Comparison of ENCODE assay signal across 8 mouse cellular contexts in the genomic region with DNA sequence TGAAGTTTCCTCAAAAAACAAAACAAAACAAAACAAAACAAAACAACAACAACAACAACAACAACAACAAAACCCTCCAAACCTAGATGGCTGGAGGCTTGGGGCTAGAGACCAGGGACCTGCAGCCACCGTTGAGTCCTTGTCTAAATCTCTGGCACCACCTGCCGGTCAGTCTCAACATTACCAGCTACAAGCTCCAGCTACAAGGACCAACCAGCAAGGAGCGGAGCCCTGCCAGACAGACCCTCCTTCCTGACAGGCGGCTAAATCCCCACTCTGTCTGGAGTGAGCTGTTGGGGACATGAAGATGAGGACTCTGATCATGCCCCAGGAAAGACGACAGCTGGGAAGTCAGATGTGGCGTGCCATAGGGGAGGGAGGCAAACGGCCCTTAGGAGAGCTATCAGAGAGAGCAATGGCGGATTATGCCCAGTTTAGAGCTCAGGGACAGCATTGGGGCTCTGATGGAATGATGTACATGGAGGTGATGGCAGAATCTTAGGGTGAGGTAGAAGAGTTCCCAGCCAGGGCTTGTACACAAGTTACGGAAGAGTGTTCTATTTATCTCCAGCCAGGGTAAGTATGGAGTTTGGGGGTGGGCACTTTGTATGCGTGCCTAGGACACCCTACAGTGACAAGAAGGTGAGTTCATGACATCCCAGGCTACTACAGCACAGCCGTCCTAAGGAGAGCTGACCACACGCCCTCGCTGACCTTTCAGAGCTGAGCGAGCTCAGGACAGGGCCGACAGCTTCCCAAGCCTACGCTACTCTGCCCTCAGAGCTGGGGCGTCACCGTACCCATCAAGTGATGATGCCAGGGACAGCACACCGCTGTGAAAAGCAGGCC. TPM values are rescaled to one million over a fixed set of nuclear protein-coding genes. Genes with fewer than 3 reads are reported as not detected.
A peak's percentile ranks its signal among the peaks of the same experiment; 100 is the strongest.
DNase-seq lines count a peak whose midpoint lies in the region; ATAC-seq and TF ChIP-seq lines count a peak whose summit lies in the region.

No protein-coding gene starts in this region.

- H3K27me3 ChIP-seq in CH12.LX (replicated peaks) = no peaks in the 10 kb centered on the region
- no peaks in the 10 kb centered on the region for H3K27me3 ChIP-seq in forebrain, embryonic 12.5 days
- no peaks in the 10 kb centered on the region for H3K27me3 ChIP-seq in liver, embryonic 16.5 days (ENCODE audit: control insufficient read depth, insufficient read depth, low read depth, low read length)
- no peaks in the 10 kb centered on the region for H3K27me3 ChIP-seq in neural tube, embryonic 15.5 days (replicated peaks)

- no peaks in the 10 kb centered on the region for H3K9me3 ChIP-seq in CH12.LX (replicated peaks; ENCODE audit: low read length)
- H3K9me3 ChIP-seq in forebrain, embryonic 12.5 days = no peaks in the 10 kb centered on the region
- H3K9me3 ChIP-seq in liver, embryonic 16.5 days (replicated peaks; ENCODE audit: control insufficient read depth, low read length) = no peaks in the 10 kb centered on the region
- no peaks in the 10 kb centered on the region for H3K9me3 ChIP-seq in neural tube, embryonic 15.5 days (replicated peaks)

- peak; percentile 76 for DNase-seq in CH12.LX (ENCODE audit: extremely low read depth)
- DNase-seq in c-Kit-positive CD71-negative TER-119-negative erythroid progenitor cells, embryonic 14.5 days (ENCODE audit: low read depth) = peak; percentile 65
- DNase-seq in heart, postnatal 14 days = peak; percentile 82 to 87
- peak; percentile 90 to 91 for DNase-seq in kidney, postnatal 4 days
- peak; percentile 91 for DNase-seq in testis, postnatal 10 days (ENCODE audit: low spot score)

- no peak for TF ChIP-seq POLR2A in CH12.LX (IDR thresholded peaks at IDR 0.05; ENCODE audit: low read depth, low read length)

- dilution Hi-C loops in CH12.LX (cut with MboI; ENCODE audit: extremely low pct_ligation_motif_present, extremely low pct_unique_long_range_greater_than_20kb, low sequenced_read_pairs) = no loop called here

- no peaks in the 10 kb centered on the region for H3K4me1 ChIP-seq in CH12.LX (ENCODE audit: control insufficient read depth in 1 of 2, insufficient read depth in 2 of 2)
- H3K4me1 ChIP-seq in forebrain, embryonic 12.5 days = peaks cover 5% of the 10 kb centered on the region; the same call in 1 of the 2 replicates
- H3K4me1 ChIP-seq in liver, embryonic 16.5 days (ENCODE audit: control insufficient read depth, low read depth, low read length) = no peaks in the 10 kb centered on the region
- 0 out of 2 replicates have a peak, but pooled peaks cover 3% of the 10 kb centered on the region for H3K4me1 ChIP-seq in neural tube, embryonic 15.5 days

- no peak overlapping the region for H3K4me3 ChIP-seq in CH12.LX (replicated peaks in 1 of 3; ENCODE audit: low read depth in 2 of 3, low read length in 2 of 3, poor library complexity in 1 of 3)
- H3K4me3 ChIP-seq in forebrain, embryonic 12.5 days (replicated peaks) = no peak overlapping the region
- H3K4me3 ChIP-seq in liver, embryonic 16.5 days (ENCODE audit: low read depth, low read length) = no peak overlapping the region
- H3K4me3 ChIP-seq in neural tube, embryonic 15.5 days (replicated peaks) = no peak overlapping the region

- H3K4me2 ChIP-seq in CH12.LX (ENCODE audit: insufficient read depth, low read depth, poor library complexity, severe bottlenecking) = no peak overlapping the region
- no peak overlapping the region for H3K4me2 ChIP-seq in forebrain, embryonic 12.5 days
- H3K4me2 ChIP-seq in liver, embryonic 16.5 days (ENCODE audit: low read depth, low read length) = no peak overlapping the region
- H3K4me2 ChIP-seq in neural tube, embryonic 15.5 days = peak overlapping the region; percentile 41

- peaks cover 8 to 76% of the 10 kb centered on the region in 2 experiments for H3K36me3 ChIP-seq in CH12.LX (replicated peaks in 1 of 2; ENCODE audit: control insufficient read depth in 1 of 2, insufficient read depth in 1 of 2, low read length in 1 of 2)
- H3K36me3 ChIP-seq in forebrain, embryonic 12.5 days (replicated peaks) = peaks cover 18% of the 10 kb centered on the region; the same call in 1 of the 2 replicates
- no peaks in the 10 kb centered on the region; the same call in 1 of the 2 replicates for H3K36me3 ChIP-seq in liver, embryonic 16.5 days (ENCODE audit: control insufficient read depth, insufficient read depth)
- no peaks in the 10 kb centered on the region for H3K36me3 ChIP-seq in neural tube, embryonic 15.5 days

- no peak for TF ChIP-seq EP300 in CH12.LX (IDR thresholded peaks at IDR 0.05; ENCODE audit: low read length)

- no peaks in the 10 kb centered on the region for H3K79me2 ChIP-seq in CH12.LX (replicated peaks; ENCODE audit: control insufficient read depth, extremely low read depth, insufficient read depth, poor library complexity, severe bottlenecking)

- WGBS in forebrain, embryonic 12.5 days = 62% methylated on average over 19 of the region's 19 CpGs
- 60% methylated on average over 19 of the region's 19 CpGs for WGBS in liver, embryonic 16.5 days (ENCODE audit: insufficient replicate concordance)
- WGBS in neural tube, embryonic 15.5 days = 64% methylated on average over 19 of the region's 19 CpGs

- peak; percentile 95 for TF ChIP-seq RAD21 in CH12.LX (IDR thresholded peaks at IDR 0.05; ENCODE audit: low read depth, low read length)

- peak in 1 of 2 experiments; percentile 89; a peak in 3 of 4 replicates for TF ChIP-seq CTCF in CH12.LX (conservative IDR thresholded peaks at IDR 0.05 in 1 of 2, IDR thresholded peaks at IDR 0.05 in 1 of 2; ENCODE audit: low read depth in 2 of 2, low read length in 2 of 2)

- intact Hi-C loops in heart, postnatal 14 days (cut with DNase I) = loop anchor here (1.0 to 5.0 kb wide), 4 partner anchors 351 to 523 kb away; no protein-coding TSS in a partner anchor

- no peak overlapping the region for H3K27ac ChIP-seq in CH12.LX (ENCODE audit: insufficient read depth, low read depth)
- no peak overlapping the region for H3K27ac ChIP-seq in forebrain, embryonic 12.5 days
- no peak overlapping the region for H3K27ac ChIP-seq in liver, embryonic 16.5 days (ENCODE audit: low read length)
- H3K27ac ChIP-seq in neural tube, embryonic 15.5 days (replicated peaks) = no peak overlapping the region

- in situ Hi-C loops in CH12.LX (cut with MboI; ENCODE audit: low pct_ligation_motif_present, low pct_unique_long_range_greater_than_20kb, low sequenced_read_pairs) = loop anchor here (10.0 kb wide), 1 partner anchor 343 kb away; no protein-coding TSS in a partner anchor

- no peak overlapping the region for H3K9ac ChIP-seq in CH12.LX (ENCODE audit: insufficient read depth, low read depth)
- H3K9ac ChIP-seq in forebrain, embryonic 12.5 days = no peak overlapping the region; the same call in 1 of the 2 replicates
- no peak overlapping the region for H3K9ac ChIP-seq in liver, embryonic 16.5 days (ENCODE audit: low read depth, low read length)
- peak overlapping the region; percentile 27; the same call in 1 of the 2 replicates for H3K9ac ChIP-seq in neural tube, embryonic 15.5 days (replicated peaks)

- peak; percentile 85 for ATAC-seq in forebrain, embryonic 12.5 days (ENCODE audit: low FRiP score)
- ATAC-seq in liver, embryonic 16.5 days (ENCODE audit: low read depth) = peak; percentile 38; the same call in 1 of the 2 replicates
- peak; percentile 92 for ATAC-seq in neural tube, embryonic 15.5 days (ENCODE audit: low FRiP score)

TF ChIP-seq in CH12.LX, 34 proteins besides CTCF, POLR2A, EP300 and RAD21:
- no peak for TF ChIP-seq MAFK (IDR thresholded peaks at IDR 0.05; ENCODE audit: insufficient replicate concordance, low read length)
- TF ChIP-seq UBTF (IDR thresholded peaks at IDR 0.05; ENCODE audit: low read depth, low read length) = no peak
- TF ChIP-seq ZNF384 (IDR thresholded peaks at IDR 0.05; ENCODE audit: low read depth, low read length) = no peak
- no peak for TF ChIP-seq JUN (IDR thresholded peaks at IDR 0.05; ENCODE audit: insufficient read depth, low read depth, low read length)
- no peak for TF ChIP-seq ZMIZ1 (IDR thresholded peaks at IDR 0.05; ENCODE audit: low read depth, low read length)
- TF ChIP-seq NRF1 (IDR thresholded peaks at IDR 0.05; ENCODE audit: low read depth, low read length) = no peak
- TF ChIP-seq BHLHE40 (IDR thresholded peaks at IDR 0.05; ENCODE audit: low read depth, low read length) = no peak
- TF ChIP-seq HCFC1 (IDR thresholded peaks at IDR 0.05; ENCODE audit: low read depth, low read length) = no peak
- TF ChIP-seq SMC3 (IDR thresholded peaks at IDR 0.05; ENCODE audit: low read depth, low read length) = peak; percentile 97
- TF ChIP-seq MXI1 (IDR thresholded peaks at IDR 0.05; ENCODE audit: low read depth, low read length) = no peak
- TF ChIP-seq MEF2A (IDR thresholded peaks at IDR 0.05; ENCODE audit: borderline replicate concordance, low read depth, low read length) = 0 out of 2 replicates have a peak, but pooled peaks have one; percentile 13
- TF ChIP-seq MAZ (IDR thresholded peaks at IDR 0.05; ENCODE audit: low read depth, low read length) = no peak
- TF ChIP-seq USF2 (conservative IDR thresholded peaks at IDR 0.05; ENCODE audit: low read depth, low read length) = no peak
- no peak for TF ChIP-seq IRF4 (IDR thresholded peaks at IDR 0.05; ENCODE audit: low read depth, low read length)
- TF ChIP-seq CHD2 (IDR thresholded peaks at IDR 0.05; ENCODE audit: low read length) = no peak
- TF ChIP-seq ZC3H11A (IDR thresholded peaks at IDR 0.05; ENCODE audit: low read depth, low read length) = peak; percentile 87
- no peak for TF ChIP-seq SIN3A (IDR thresholded peaks at IDR 0.05; ENCODE audit: low read length)
- TF ChIP-seq MAX (IDR thresholded peaks at IDR 0.05; ENCODE audit: low read length) = no peak

RNA-seq across cellular contexts. Expression of a gene that starts 33.9 kb away (rescaled TPM):
- total RNA-seq in CH12.LX (2012; rRNA removed) = 46.9 and 49.5 TPM in 2 replicates
- total RNA-seq in CH12.LX (2014; rRNA removed) = 41.0 and 42.3 TPM in 2 replicates
- 65.2 and 73.4 TPM in 2 replicates for polyA plus RNA-seq in CH12.LX (2012; ENCODE audit: insufficient read length, low read depth)
- 46.6 and 55.3 TPM in 2 replicates for polyA plus RNA-seq in forebrain, embryonic 12.5 days (2016; fragmentation: Nextera tagmentation; extraction: Ambion mirVana)
- 100 to 1,000 TPM; 631 to 633 TPM for total RNA-seq in heart, postnatal 14 days (2021)
- 122 and 150 TPM in 2 replicates for polyA plus RNA-seq in liver, embryonic 16.5 days (2015; fragmentation: Nextera tagmentation; extraction: Ambion mirVana)
- polyA plus RNA-seq in neural tube, embryonic 15.5 days (2015; fragmentation: Nextera tagmentation; extraction: Ambion mirVana) = 22.5 and 44.9 TPM in 2 replicates

Comparison
In these comparisons a context has a peak if more than half of its experiments do, and no peak if none do; other contexts are left out.
1. ATAC-seq: peak in every context shown above with its lines; median percentile 92 in neural tube, embryonic 15.5 days; 85 in forebrain, embryonic 12.5 days; 38 in liver, embryonic 16.5 days.